Mouse (Mus musculus): Measurements from ENCODE around the gene Atoh8. TPM values are rescaled to one million over a fixed set of nuclear protein-coding genes. Genes with fewer than 3 reads are reported as not detected.

Gene Atoh8
- polyA plus RNA-seq, 1 experiment = 1.9 TPM

DNA sequence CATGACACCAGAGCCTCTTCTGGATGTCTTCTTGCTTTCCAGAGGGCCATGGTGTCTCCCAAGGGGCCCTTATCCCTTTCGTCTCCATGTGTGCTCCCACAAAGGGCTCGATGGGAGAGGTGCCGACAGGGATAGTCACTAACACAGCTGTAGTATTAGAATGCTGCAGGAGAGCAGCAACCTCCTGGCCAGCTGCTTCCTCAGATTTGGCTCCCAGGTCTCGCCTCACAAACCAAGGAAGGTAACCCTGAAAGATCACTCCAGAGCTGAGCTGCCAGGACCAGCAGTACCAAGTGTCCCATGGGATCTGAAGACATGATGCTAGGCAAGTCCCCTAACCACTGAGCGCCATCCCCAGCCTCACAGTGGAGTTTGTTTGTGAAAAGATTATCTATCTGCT, 32.6 kb downstream of the Atoh8 start:
- Histone ChIP-seq H3K4me1 (ENCODE audit: control insufficient read depth, insufficient read depth, insufficient read length, low read length) (peaks cover 34% of the 10 kb centered on the region), H3K4me3 (ENCODE audit: insufficient read depth, low read depth, low read length) (no peak overlapping the region), H3K27ac (replicated peaks; ENCODE audit: low read depth, low read length) (peak overlapping the region; percentile 47)

DNA sequence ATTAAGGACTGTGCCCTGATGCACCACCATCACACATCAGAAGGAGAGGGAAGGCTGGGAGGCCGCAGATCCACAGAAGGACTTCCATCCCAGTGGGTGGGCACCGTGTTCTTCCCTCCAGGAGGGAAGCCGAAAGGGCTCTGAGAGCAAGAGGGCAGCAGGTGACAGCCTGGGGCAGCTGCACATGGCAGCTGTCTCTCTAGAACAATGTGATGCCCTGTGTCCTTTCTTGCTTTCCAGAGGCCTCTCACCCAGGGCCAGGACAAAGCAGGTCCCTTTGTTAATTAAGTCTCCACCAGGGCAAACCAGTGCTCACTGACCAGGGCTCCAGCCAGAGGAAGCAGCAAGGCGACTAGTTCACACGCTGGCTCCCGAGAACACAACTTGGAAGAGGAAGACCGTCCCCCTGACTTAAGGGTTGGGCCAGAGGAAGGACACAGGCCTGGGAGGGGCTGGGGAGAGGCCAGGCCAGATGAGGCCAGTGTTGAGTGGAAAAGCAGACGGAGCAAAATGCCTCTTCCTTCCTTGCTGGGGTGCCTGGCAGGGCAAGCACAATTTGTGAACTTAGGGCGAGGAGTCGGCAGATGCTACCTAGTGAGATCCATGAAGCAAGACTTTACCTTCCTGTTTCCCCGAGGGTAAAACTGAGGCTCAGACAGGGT, 34.7 kb downstream of the Atoh8 start:
- H3K4me1 ChIP-seq (ENCODE audit: control insufficient read depth, insufficient read depth, insufficient read length, low read length) = peaks cover 34% of the 10 kb centered on the region
- H3K4me3 ChIP-seq (ENCODE audit: insufficient read depth, low read depth, low read length) = no peak overlapping the region
- peak overlapping the region; percentile 90 for H3K27ac ChIP-seq (replicated peaks; ENCODE audit: low read depth, low read length)

DNA sequence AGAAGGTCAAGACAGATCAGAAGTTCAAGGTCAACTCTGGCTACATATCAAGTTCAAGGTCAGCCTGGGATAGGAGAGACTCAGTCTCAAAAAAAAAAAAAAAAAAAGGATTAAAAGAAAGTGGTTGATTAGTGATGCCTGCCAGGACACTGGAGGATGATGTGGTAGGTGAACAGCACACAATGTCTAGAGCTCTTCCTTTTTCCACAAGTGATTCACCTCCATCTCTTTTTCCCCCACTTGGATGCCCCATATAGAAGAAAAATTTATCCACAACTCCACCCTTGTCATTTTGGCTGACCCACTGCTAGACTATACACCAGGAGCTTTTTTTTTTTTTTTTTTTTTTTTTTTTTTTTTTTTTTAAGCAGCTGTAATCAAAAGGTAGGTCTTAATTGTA, 37.9 kb downstream of the Atoh8 start:
- peak overlapping the region; percentile 38; the same call in 1 of the 2 replicates for H3K27ac ChIP-seq (replicated peaks; ENCODE audit: low read depth, low read length)
- no peak overlapping the region for H3K4me3 ChIP-seq (ENCODE audit: insufficient read depth, low read depth, low read length)
- H3K4me1 ChIP-seq (ENCODE audit: control insufficient read depth, insufficient read depth, insufficient read length, low read length) = peaks cover 24% of the 10 kb centered on the region

DNA sequence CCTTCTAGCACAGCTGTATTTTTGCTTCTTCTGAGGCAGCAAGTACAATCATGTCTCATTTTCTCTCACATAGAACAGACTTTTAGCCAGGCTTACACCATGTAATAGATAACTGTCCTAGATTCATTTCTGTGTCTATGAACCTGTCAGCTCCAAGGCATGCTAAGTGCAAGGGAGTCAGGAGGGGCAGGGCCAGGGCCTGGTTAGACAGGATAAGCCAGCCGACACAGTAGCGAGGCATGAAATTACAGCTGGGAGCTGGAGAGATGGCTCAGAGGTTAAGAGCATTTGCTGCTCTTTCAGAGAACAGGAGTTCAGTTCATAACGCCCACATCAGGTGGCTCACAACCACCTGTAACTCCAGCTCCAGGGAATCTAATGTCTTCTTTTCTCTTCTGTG, 38.7 kb downstream of the Atoh8 start:
- H3K4me3 ChIP-seq (ENCODE audit: insufficient read depth, low read depth, low read length) = no peak overlapping the region
- no peak overlapping the region for H3K27ac ChIP-seq (replicated peaks; ENCODE audit: low read depth, low read length)
- H3K4me1 ChIP-seq (ENCODE audit: control insufficient read depth, insufficient read depth, insufficient read length, low read length) = peaks cover 19% of the 10 kb centered on the region

DNA sequence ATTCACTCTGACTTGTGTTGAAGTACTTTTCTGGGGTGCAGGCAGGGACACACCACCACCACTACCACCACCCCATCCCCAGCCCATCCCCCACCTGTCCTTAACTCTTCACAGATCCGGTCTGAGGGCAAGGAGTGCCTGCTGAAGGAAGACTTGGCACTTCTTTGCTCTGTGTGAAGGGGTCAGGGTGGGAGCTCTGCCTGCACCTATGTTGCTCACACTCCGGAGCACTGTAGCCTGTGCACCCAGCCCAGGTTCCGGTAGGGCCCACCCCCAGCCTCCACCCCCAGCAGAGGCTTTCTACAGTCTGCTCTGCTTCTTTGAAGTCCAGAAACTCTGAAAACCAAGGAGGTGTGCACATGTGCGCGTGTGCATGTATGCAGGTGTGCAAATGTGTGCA, 44.8 kb downstream of the Atoh8 start:
- Histone ChIP-seq H3K27ac (replicated peaks; ENCODE audit: low read depth, low read length) (no peak overlapping the region), H3K4me1 (ENCODE audit: control insufficient read depth, insufficient read depth, insufficient read length, low read length) (peaks cover 3% of the 10 kb centered on the region), H3K4me3 (ENCODE audit: insufficient read depth, low read depth, low read length) (no peak overlapping the region)

DNA sequence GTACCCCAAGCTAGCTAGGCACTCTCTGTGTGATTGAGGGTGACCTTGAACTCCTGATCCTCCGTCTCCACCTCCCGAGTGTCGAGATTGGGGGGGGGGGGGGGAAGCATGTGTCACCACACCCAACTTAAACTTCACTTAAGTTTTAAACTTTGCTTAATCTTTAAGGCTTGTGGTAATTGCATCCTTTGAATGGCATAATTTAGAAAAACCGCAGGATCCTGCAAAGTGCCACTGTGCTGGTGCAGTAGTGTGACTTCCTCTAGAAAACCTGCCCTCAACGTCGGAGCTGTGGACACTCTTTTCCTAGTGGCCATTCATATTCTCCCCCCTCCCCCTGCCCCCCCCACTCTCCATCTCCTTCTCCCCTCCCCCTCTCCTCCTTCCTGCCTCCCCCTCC, 45.3 kb downstream of the Atoh8 start:
- Histone ChIP-seq H3K4me3 (ENCODE audit: insufficient read depth, low read depth, low read length) (no peak overlapping the region), H3K4me1 (ENCODE audit: control insufficient read depth, insufficient read depth, insufficient read length, low read length) (peaks cover 3% of the 10 kb centered on the region), H3K27ac (replicated peaks; ENCODE audit: low read depth, low read length) (no peak overlapping the region)

DNA sequence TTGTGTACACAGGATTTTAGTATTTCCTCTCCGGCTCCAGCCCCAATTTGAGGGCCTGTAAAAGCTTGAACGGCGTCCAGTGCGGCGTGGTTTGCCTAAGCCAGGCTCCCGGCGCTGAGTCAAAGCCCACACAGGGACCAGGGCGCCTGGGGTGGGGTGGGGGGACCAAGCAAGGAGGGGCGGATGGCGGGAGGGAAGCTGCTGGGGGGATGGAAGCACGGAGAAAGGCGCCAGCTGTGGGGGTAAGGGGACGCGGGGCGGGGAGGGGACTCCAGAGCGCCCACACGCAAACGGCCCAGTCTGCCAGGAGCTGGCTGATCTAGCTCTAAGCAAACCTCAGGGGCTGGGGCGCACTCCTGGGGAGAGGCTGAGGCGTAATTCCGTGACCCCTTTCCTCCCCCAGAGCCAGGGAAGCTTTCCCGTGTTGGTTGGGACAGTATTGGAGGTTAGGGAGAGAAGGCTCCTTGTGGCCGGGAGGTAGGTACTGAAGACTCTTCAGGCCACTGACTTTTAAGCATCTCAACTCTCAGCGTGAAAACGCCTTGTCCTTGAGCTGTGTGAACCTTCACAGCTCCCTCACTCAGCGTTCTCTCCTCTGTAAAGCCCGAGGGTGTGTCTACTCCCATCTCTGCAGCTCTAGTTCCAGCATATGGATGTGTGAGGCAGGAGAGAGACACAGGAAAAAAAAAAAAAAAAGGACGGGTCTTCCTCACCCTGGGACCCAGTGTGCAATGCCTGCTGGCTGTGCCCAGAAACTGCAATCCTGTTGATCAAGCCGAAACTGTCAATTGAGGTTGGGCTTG, 46.1 kb downstream of the Atoh8 start:
- Histone ChIP-seq H3K4me3 (ENCODE audit: insufficient read depth, low read depth, low read length) (no peak overlapping the region), H3K27ac (replicated peaks; ENCODE audit: low read depth, low read length) (peak overlapping the region; percentile 21; the same call in 1 of the 2 replicates), H3K4me1 (ENCODE audit: control insufficient read depth, insufficient read depth, insufficient read length, low read length) (peaks cover 3% of the 10 kb centered on the region)

DNA sequence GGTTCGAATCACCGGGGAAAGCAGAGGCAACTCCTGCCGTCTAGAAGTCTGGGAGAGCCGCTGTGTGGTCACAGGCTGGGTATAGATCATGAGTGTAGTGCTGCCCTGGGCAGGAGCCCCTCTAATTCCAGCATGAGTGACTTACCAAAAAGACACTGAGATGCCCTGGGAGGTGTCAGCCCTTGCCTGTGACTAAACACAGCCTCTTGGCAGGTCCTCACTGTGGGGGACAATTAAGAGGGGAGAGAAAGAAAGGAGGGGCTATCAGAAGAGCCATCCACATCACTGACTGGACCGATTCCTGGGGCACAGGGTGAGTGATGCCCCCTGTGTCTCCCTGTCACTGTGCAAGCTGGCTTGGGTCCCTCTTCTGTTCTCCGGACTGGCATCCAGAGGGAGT, 48.6 kb downstream of the Atoh8 start:
- Histone ChIP-seq H3K4me3 (ENCODE audit: insufficient read depth, low read depth, low read length) (no peak overlapping the region), H3K27ac (replicated peaks; ENCODE audit: low read depth, low read length) (no peak overlapping the region), H3K4me1 (ENCODE audit: control insufficient read depth, insufficient read depth, insufficient read length, low read length) (peaks cover 3% of the 10 kb centered on the region)

DNA sequence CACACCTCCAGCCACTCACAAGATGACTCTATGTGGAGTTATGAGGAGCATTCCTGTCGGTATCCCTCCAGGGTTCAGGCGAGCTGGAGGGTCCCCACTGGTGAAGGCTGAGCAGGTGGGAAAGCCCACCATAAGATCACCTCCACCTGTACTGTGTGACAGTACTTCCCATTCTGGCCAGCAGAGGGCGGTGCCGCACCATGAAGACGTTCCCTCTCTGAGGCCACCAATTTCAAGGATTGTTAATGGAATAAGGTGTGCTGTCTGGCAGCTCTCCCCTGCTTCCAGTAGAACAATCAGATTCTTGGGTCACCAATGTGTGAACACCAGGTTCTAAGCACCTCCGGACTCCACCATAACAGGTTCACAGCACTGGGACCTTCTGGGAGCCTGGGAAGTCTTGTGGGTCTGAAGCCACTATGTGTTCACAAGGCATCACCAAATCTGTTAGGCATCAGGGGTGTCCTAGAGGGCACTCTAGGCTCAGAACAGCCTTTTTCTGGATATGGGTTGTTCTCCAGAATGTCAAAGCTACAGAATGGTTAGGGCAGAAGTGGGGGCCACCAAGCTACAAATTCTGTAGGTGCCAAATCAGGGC, 49.4 kb downstream of the Atoh8 start:
- peaks cover 3% of the 10 kb centered on the region for H3K4me1 ChIP-seq (ENCODE audit: control insufficient read depth, insufficient read depth, insufficient read length, low read length)
- H3K27ac ChIP-seq (replicated peaks; ENCODE audit: low read depth, low read length) = no peak overlapping the region
- no peak overlapping the region for H3K4me3 ChIP-seq (ENCODE audit: insufficient read depth, low read depth, low read length)

DNA sequence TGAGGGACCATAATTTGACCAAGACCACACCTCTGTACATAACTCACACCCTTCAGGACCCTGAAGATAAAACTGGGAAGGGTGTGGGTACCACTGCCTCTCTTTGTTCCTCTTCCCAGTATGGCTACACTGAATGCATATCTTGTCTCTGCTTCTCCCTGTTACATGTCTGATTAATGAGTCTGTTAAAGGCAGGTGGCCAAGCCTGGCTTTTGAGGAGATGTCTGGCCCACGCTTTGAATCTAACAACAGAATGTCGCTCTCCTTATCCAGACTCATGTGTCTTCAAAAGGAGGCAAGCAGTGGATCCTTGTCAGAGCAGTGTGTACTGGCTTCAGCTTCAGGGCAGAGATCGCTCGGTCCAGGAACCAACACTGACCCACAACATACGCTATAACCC, 50.8 kb downstream of the Atoh8 start:
- Histone ChIP-seq H3K27ac (replicated peaks; ENCODE audit: low read depth, low read length) (no peak overlapping the region), H3K4me1 (ENCODE audit: control insufficient read depth, insufficient read depth, insufficient read length, low read length) (peaks cover 3% of the 10 kb centered on the region), H3K4me3 (ENCODE audit: insufficient read depth, low read depth, low read length) (no peak overlapping the region)

DNA sequence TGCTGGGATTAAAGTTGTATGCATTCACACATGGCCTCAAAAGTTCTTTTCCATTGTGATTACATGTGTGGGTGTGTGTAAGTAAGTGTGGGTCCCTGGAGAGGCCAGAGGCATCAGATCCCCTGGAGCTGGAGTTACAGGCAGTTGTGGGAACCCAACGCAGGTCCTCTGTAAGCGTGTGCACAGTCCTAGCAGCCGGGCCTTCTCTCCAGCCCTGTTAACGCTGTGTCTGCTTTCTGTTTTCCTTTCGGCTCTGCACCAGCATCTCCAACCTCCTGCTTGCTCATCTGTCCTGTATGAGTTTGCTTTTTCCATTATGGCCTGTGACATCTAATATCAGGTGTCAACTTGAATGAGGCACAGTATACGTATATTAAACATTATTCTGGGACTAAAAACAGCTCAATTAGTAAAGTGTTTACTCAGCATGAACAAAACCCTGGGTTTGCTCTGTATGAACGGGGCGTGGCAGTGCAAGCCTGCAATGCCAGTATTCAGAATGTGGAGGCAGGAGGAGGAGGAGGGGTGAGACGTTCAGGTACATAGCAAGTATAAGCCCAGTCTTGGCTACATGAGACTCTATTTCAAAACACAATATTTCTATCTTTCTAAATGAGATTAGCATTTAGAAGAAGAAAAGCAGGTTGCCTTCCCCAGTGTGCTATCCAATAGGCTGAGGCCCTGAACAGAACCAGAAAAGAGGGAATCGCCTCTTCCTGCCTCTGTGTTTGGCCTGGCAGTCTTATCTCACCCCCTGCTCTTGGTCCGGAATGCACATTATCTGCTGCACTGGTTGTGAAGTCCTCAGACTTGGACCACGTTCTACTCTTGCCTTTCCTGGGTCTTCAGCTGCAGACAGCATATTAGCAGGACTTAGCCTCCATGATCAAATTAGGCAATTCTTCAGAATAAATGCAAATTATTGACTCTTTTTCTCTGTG, 55.5 kb downstream of the Atoh8 start:
- Histone ChIP-seq H3K27ac (replicated peaks; ENCODE audit: low read depth, low read length) (no peak overlapping the region), H3K4me3 (ENCODE audit: insufficient read depth, low read depth, low read length) (no peak overlapping the region)

DNA sequence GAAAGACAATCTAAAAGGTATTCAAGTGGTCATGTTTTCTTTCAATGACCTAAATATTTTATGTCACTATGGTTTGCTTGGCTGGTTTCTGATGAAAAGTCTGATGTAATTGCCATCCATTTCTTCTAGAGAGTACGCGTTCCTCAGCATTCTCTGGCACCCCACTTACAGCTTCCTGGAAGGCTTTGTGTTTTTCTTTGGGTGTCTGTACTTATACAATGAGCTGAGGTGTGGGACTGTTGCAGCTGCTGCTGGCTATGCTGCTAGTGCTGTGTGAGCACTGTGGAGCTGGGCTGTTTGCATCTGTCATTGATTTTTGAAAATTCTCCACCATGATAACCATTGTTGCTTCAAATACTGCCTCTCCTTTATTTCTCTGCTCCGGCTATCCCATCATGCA, 56.4 kb downstream of the Atoh8 start:
- Histone ChIP-seq H3K4me1 (ENCODE audit: control insufficient read depth, insufficient read depth, insufficient read length, low read length) (no peaks in the 10 kb centered on the region), H3K4me3 (ENCODE audit: insufficient read depth, low read depth, low read length) (no peak overlapping the region), H3K27ac (replicated peaks; ENCODE audit: low read depth, low read length) (no peak overlapping the region)

More for the DNA sequence above, 55.5 kb downstream of the Atoh8 start:
- no peaks in the 10 kb centered on the region for H3K4me1 ChIP-seq (ENCODE audit: control insufficient read depth, insufficient read depth, insufficient read length, low read length)

DNA sequence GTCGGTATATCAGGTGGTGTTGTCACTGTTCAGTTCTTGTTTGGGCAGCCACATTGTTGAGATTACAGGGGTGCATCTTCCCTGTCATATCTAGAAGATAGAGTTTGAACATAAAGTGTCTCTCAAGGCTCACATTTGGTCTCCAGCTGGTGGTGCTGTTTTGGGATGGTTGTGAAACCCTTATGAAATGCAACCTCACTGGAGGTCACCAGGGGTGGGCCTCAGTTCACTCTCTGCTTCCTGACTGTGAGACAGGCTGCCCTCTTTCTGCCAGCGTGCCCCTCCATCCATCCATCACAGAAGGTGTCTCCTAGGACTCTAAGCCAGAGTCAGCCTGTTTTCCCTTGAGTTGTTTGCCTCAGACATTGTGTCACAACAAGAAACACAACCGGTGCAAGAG, 58.0 kb downstream of the Atoh8 start:
- no peaks in the 10 kb centered on the region for H3K4me1 ChIP-seq (ENCODE audit: control insufficient read depth, insufficient read depth, insufficient read length, low read length)
- no peak overlapping the region for H3K27ac ChIP-seq (replicated peaks; ENCODE audit: low read depth, low read length)
- H3K4me3 ChIP-seq (ENCODE audit: insufficient read depth, low read depth, low read length) = no peak overlapping the region

DNA sequence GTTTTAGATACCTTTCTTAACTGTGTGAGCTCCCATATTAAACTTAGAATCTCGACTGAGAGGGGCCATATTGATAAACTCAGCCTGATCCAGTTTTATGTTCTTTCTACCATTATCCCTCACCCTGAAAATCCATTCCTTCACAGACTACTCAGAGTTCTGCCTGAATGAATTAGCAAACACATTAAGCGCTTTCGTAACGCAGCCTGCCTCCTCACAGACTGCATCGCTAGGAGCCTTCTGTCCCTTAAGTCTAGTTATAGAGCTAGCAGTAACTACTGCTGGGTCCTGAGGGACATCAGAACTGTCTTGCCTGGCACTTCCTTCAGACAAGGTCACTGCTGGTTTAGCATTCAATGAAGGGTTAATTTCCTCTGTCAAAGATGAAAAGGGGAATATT, 59.4 kb downstream of the Atoh8 start:
- no peaks in the 10 kb centered on the region for H3K4me1 ChIP-seq (ENCODE audit: control insufficient read depth, insufficient read depth, insufficient read length, low read length)
- no peak overlapping the region for H3K27ac ChIP-seq (replicated peaks; ENCODE audit: low read depth, low read length)
- H3K4me3 ChIP-seq (ENCODE audit: insufficient read depth, low read depth, low read length) = no peak overlapping the region

DNA sequence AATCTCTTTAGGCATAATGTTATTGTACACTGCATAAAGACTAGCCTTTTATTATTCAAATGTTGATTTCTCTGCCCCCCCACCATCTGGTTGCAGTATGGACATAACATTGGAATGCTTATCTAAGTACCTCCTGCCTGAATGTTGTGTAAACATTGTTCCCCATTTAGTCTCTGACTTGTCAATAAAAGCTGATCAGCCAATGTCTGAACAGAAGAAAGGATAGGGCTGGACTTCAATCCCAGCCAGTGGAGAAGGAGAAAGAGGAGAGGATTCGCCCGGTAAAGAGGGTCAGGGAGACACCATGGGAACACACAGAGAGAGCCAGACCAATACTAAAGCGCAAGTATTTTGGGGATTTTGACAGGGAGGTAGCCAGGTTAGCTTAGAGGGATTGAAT, 60.0 kb downstream of the Atoh8 start:
- Histone ChIP-seq H3K4me3 (ENCODE audit: insufficient read depth, low read depth, low read length) (no peak overlapping the region), H3K4me1 (ENCODE audit: control insufficient read depth, insufficient read depth, insufficient read length, low read length) (no peaks in the 10 kb centered on the region), H3K27ac (replicated peaks; ENCODE audit: low read depth, low read length) (no peak overlapping the region)

All from brown adipose tissue, adult 24 weeks (tissue).